16 mouse cellular contexts compared by ENCODE assay signal in genomic region chr12:112226238-112226637, GRCm38 (mm10).
"Had no signal": no experiment of that assay in that cellular context is flagged by ENCODE, and none has a peak within 500 bp of the region (broad histone marks: within the 10 kb centered on the region; RNA-seq: fewer than 3 reads in every experiment).

No protein-coding gene starts in this region.

- H3K27ac ChIP-seq: neural tube, embryonic 13.5 days; neural tube, embryonic 15.5 days; stomach, embryonic 15.5 days; stomach, postnatal 0 days had no signal

- H3K4me2 ChIP-seq: neural tube, embryonic 13.5 days; neural tube, embryonic 15.5 days; stomach, embryonic 15.5 days had no signal

- H3K4me1 ChIP-seq: stomach, embryonic 15.5 days had no signal

- H3K4me3 ChIP-seq: neural tube, embryonic 13.5 days; neural tube, embryonic 15.5 days; stomach, embryonic 15.5 days had no signal

- H3K9me3 ChIP-seq: neural tube, embryonic 13.5 days; neural tube, embryonic 15.5 days; stomach, embryonic 15.5 days had no signal

- H3K36me3 ChIP-seq: neural tube, embryonic 13.5 days; neural tube, embryonic 15.5 days; stomach, embryonic 15.5 days had no signal

- H3K27me3 ChIP-seq: stomach, embryonic 15.5 days had no signal

- DNase-seq: retina, postnatal 1 day; right cerebral cortex, adult 18-20 months; right cerebral cortex, postnatal 14 days; right cerebral cortex, postnatal 25 days; right cerebral cortex, postnatal 4 days; spleen, adult 18-20 months; thymus, adult 18-20 months; thymus, adult 2 months; thymus, postnatal 14 days; thymus, postnatal 25 days; thymus, postnatal 36 days; thymus, postnatal 4 days had no signal

- H3K9ac ChIP-seq: neural tube, embryonic 13.5 days; neural tube, embryonic 15.5 days; stomach, embryonic 15.5 days had no signal
